Mouse (Mus musculus) C2C12 (cell line): ENCODE data around the gene Palm. TPM values are rescaled to one million over a fixed set of nuclear protein-coding genes. Genes with fewer than 3 reads are reported as not detected.
"Not testable (repeated sequence)": the region's sequence is repeated elsewhere in the genome, so short reads cannot be mapped to it uniquely, and the experiment has no call there.

Experiments
- H3K27me3 ChIP-seq: one replicate; pipeline ENCODE4 v1.6.1; 2011; ENCODE audit not compliant: control insufficient read depth, insufficient read depth, insufficient read length
- H3K36me3 ChIP-seq: one replicate; pipeline ENCODE4 v1.6.1; 2011; ENCODE audit not compliant: control insufficient read depth, insufficient read depth
- H3K4me3 ChIP-seq: one replicate; pipeline ENCODE4 v1.5.1; 2011; ENCODE audit warnings: mild to moderate bottlenecking, control low read depth; ENCODE audit not compliant: poor library complexity, insufficient read depth, severe bottlenecking
- H3K79me2 ChIP-seq: one replicate; pipeline ENCODE4 v1.6.1; 2011; ENCODE audit not compliant: control insufficient read depth, insufficient read depth
- H3K79me3 ChIP-seq: one replicate; pipeline ENCODE4 v1.6.1; 2011; ENCODE audit warnings: low read depth, control low read depth
- H3ac ChIP-seq: one replicate; pipeline ENCODE3; 2011; ENCODE audit warnings: low read depth; ENCODE audit not compliant: control insufficient read depth, insufficient read length
- CEBPB ChIP-seq: IDR thresholded peaks from one replicate; pipeline ENCODE4 v1.6.1; 2011; ENCODE audit warnings: low read depth, mild to moderate bottlenecking, control low read depth, moderate library complexity
- CTCF ChIP-seq: IDR thresholded peaks from one replicate; pipeline ENCODE4 v1.5.1; 2011; ENCODE audit not compliant: control insufficient read depth, insufficient read depth, insufficient read length
- FOSL1 ChIP-seq: IDR thresholded peaks from one replicate; pipeline ENCODE4 v1.8.0; 2011; ENCODE audit warnings: mild to moderate bottlenecking, low read length; ENCODE audit not compliant: poor library complexity, insufficient read depth, severe bottlenecking
- MAX ChIP-seq: IDR thresholded peaks from one replicate; pipeline ENCODE4 v1.6.1; 2011; ENCODE audit warnings: mild to moderate bottlenecking, control low read depth
- MYOD1 ChIP-seq: IDR thresholded peaks from one replicate; pipeline ENCODE4 v1.6.1; 2011; ENCODE audit warnings: low read depth; ENCODE audit not compliant: control insufficient read depth, insufficient read length
- MYOG ChIP-seq: IDR thresholded peaks from one replicate; pipeline ENCODE4 v1.6.1; 2011; ENCODE audit not compliant: control insufficient read depth, insufficient read length; ENCODE audit errors: extremely low read depth
- USF1 ChIP-seq: IDR thresholded peaks from one replicate; pipeline ENCODE4 v1.6.1; 2011; ENCODE audit warnings: low read depth, mild to moderate bottlenecking, control low read depth, moderate library complexity
- polyA plus RNA-seq: library from polyadenylated mRNA; unstranded; fragments of >200 nt; fragmentation: generic; extraction: Trizol; gene quantifications from one replicate; pipeline ENCODE4 v1.2.1, GENCODE M21; 2012; ENCODE audit warnings: missing spikeins

The Palm gene
- polyA plus RNA-seq, 1 experiment = 39.9 TPM

DNA sequence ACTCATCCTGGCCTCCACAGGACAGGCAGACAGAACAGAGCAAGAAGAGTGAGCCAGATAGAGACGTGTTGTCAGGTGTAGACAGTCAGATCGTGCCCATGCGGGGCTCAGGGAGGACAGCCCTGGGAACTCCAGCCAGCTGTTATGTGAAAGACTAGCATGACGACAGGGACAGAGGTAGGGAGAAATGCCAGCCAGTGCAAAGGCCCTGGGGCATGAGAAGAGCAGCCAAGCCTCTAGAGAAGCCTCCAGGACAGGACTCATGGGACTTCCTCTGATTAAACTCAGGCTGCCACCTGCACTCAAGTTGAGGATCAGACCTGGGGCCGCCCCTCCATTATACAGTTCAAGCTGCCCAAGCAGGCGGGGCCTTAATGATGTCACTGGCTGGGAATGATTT, 44.9 kb upstream of the Palm start:
- TF ChIP-seq MYOD1 = no peak
- no peak for TF ChIP-seq MYOG
- TF ChIP-seq CTCF = no peak
- TF ChIP-seq FOSL1 = no peak
- no peak for TF ChIP-seq CEBPB
- no peak for TF ChIP-seq MAX
- no peak for TF ChIP-seq USF1
- H3K79me3 ChIP-seq = peaks cover 7% of the 10 kb centered on the region

GRCm38 (mm10) chr10:79754856-79755516, 38.4 kb upstream of the Palm start, which contains the start of gene Fgf22:
Fgf22 (plus strand) TSS chr10:79755076.
- Histone ChIP-seq H3K27me3 (no peaks in the 10 kb centered on the region), H3K4me3 (no peak within 1 kb of the TSS), H3K79me3 (no peaks in the 10 kb centered on the region), H3K79me2 (no peaks in the 10 kb centered on the region), H3K36me3 (peaks cover 37% of the 10 kb centered on the region), H3ac (no peak within 1 kb of the TSS)
- no peak for TF ChIP-seq FOSL1
- no peak for TF ChIP-seq MYOD1
- no peak for TF ChIP-seq USF1
- TF ChIP-seq CEBPB = no peak
- TF ChIP-seq MYOG = no peak
- TF ChIP-seq MAX = no peak
- no peak for TF ChIP-seq CTCF

More for the DNA sequence above, 44.9 kb upstream of the Palm start:
- no peaks in the 10 kb centered on the region for H3K27me3 ChIP-seq
- no peak overlapping the region for H3K4me3 ChIP-seq
- H3ac ChIP-seq = no peak overlapping the region
- H3K79me2 ChIP-seq = peaks cover 14% of the 10 kb centered on the region
- H3K36me3 ChIP-seq = peaks cover 10% of the 10 kb centered on the region

DNA sequence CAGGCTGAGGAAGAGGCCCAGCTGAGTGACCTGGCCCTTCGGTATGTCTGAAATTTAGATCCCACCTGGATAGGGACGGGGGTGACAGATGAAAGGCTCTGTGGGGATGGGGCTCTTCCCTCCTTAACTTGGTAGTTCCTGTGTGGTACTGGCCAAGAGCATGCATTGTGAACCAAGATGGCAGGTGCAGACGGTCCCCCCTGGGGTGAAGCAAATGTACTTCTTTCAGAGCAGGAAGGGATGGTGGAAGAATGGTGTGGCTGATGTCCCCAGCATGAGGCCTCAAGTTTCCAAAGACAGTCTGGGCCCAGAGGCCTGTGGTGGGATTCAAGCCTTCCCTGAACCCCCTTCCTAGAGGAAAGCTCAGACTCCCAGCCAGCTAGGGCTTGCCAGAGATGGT, 37.5 kb upstream of the Palm start:
- Histone ChIP-seq H3K79me3 (no peaks in the 10 kb centered on the region), H3K4me3 (no peak overlapping the region), H3K27me3 (no peaks in the 10 kb centered on the region), H3K36me3 (peaks cover 46% of the 10 kb centered on the region), H3ac (no peak overlapping the region), H3K79me2 (peaks cover 4% of the 10 kb centered on the region)
- TF ChIP-seq FOSL1 (no peak), USF1 (no peak), MYOG (no peak), CTCF (no peak), MYOD1 (no peak), CEBPB (no peak), MAX (no peak)

DNA sequence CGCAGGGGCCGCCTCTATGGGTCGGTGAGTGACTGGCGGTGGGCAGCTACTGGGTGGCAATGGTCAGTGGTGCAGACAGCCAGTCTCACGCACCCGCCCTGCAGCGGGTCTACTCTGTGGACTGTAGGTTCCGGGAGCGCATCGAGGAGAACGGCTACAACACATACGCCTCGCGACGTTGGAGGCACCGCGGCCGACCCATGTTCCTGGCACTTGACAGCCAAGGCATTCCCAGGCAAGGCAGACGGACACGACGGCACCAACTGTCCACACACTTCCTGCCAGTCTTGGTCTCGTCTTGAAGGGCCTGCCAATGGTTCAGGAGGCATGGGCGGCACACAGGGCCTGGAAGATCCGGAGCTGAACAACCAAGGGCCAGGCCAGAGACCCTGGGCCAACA, 36.7 kb upstream of the Palm start:
- Histone ChIP-seq H3K4me3 (no peak overlapping the region), H3K36me3 (peaks cover 54% of the 10 kb centered on the region)

GRCm38 (mm10) chr10:79759675-79760074, 33.7 kb upstream of the Palm start:
- peaks cover 81% of the 10 kb centered on the region for H3K36me3 ChIP-seq

More for the DNA sequence above, 36.7 kb upstream of the Palm start:
- Histone ChIP-seq H3ac (no peak overlapping the region), H3K79me2 (peaks cover 12% of the 10 kb centered on the region), H3K79me3 (no peaks in the 10 kb centered on the region), H3K27me3 (no peaks in the 10 kb centered on the region)
- TF ChIP-seq CTCF = no peak
- TF ChIP-seq MYOD1 = no peak
- no peak for TF ChIP-seq MYOG
- TF ChIP-seq USF1 = no peak
- TF ChIP-seq MAX = no peak
- TF ChIP-seq CEBPB = no peak
- no peak for TF ChIP-seq FOSL1

DNA sequence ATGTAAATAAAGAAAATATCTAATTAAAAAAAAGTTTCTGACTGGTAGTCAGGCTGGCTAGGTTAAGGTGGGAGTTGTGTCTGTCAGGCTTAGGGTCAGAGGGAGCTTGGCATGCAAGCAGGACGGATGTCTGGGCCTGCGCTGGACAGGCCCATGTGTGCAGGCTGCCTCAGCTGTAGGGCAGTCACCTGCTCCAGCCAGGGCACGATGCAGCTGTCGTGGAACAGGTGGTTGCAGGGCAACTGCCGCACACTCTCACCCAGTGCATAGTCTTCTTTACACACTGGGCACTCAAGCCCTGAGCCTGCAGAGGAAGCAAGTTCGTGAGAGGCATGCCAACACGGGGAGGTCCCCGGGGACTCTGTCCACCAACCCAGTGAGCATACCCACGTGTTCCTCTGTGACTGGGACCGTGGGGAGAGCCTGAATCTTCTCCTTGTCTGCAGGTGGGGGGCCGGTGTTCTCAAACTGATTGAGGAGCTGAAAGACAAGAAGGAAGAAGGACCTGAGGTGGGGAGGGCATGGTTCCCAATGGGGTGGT, 32.7 kb upstream of the Palm start:
- peaks cover 36% of the 10 kb centered on the region for H3K79me3 ChIP-seq
- no peaks in the 10 kb centered on the region for H3K27me3 ChIP-seq
- peaks cover 52% of the 10 kb centered on the region for H3K79me2 ChIP-seq
- TF ChIP-seq MYOG = no peak
- H3K4me3 ChIP-seq = no peak overlapping the region
- no peak overlapping the region for H3ac ChIP-seq
- peaks cover 87% of the 10 kb centered on the region for H3K36me3 ChIP-seq

More at GRCm38 (mm10) chr10:79759675-79760074, 33.7 kb upstream of the Palm start:
- H3K79me2 ChIP-seq = peaks cover 42% of the 10 kb centered on the region
- H3K27me3 ChIP-seq, H3ac ChIP-seq, H3K4me3 ChIP-seq: not testable (repeated sequence)
- H3K79me3 ChIP-seq = peaks cover 26% of the 10 kb centered on the region
